Mouse (Mus musculus): ENCODE data around the gene Rhag. TPM values are rescaled to one million over a fixed set of nuclear protein-coding genes. Genes with fewer than 3 reads are reported as not detected.

The Rhag gene
- total and polyA plus RNA-seq, 3 experiments: 17.8 to 91.3 TPM; not detected in 1

GRCm38 (mm10) chr17:40877741-40878140 lies 66.8 kb downstream of the Rhag start:
- Histone ChIP-seq H3K36me3 (ENCODE audit: control insufficient read depth in 1 of 2, insufficient read depth in 2 of 2, low read length in 2 of 2) (peaks cover 0 to 43% of the 10 kb centered on the region in 2 experiments; a peak in 2 of 4 replicates), H3K79me2 (ENCODE audit: control insufficient read depth, insufficient read depth, low read length, poor library complexity) (peaks cover 5% of the 10 kb centered on the region; the same call in 1 of the 2 replicates), H3K27me3 (ENCODE audit: control insufficient read depth in 1 of 2, insufficient read depth in 2 of 2, low read length in 2 of 2) (no peaks in the 10 kb centered on the region), H3K9ac (ENCODE audit: control insufficient read depth, low read depth, low read length, poor library complexity, severe bottlenecking) (no peak overlapping the region), H3K27ac (ENCODE audit: control insufficient read depth, low read depth, low read length) (no peak overlapping the region), H3K4me3 (ENCODE audit: control insufficient read depth in 1 of 2, insufficient read depth in 1 of 2, low read depth in 2 of 2, low read length in 2 of 2) (no peak overlapping the region), H3K9me3 (replicated peaks; ENCODE audit: insufficient read depth, low read length) (no peaks in the 10 kb centered on the region), H3K4me1 (ENCODE audit: control insufficient read depth in 1 of 2, insufficient read depth in 2 of 2, low read length in 2 of 2) (peaks cover 22 to 25% of the 10 kb centered on the region in 2 experiments)
- no peak for DNase-seq (ENCODE audit: low read depth, low spot score)
- TF ChIP-seq ZNF384 (IDR thresholded peaks at IDR 0.05; ENCODE audit: low read depth, low read length) (no peak), SIN3A (IDR thresholded peaks at IDR 0.05; ENCODE audit: low read length) (no peak), RAD21 (IDR thresholded peaks at IDR 0.05; ENCODE audit: low read depth, low read length) (no peak), ZMIZ1 (IDR thresholded peaks at IDR 0.05; ENCODE audit: low read depth, low read length) (no peak), GATA1 (IDR thresholded peaks at IDR 0.05; ENCODE audit: low read depth, low read length) (no peak), ELF1 (IDR thresholded peaks at IDR 0.05; ENCODE audit: low read depth, low read length) (no peak), JUND (IDR thresholded peaks at IDR 0.05; ENCODE audit: low read depth, low read length) (no peak)

- H3K4me1 ChIP-seq (ENCODE audit: control insufficient read depth in 1 of 2, insufficient read depth in 2 of 2, low read length in 2 of 2): peaks cover 13 to 14% of the 10 kb centered on the region in 2 experiments
- H3K27ac ChIP-seq (ENCODE audit: control insufficient read depth, low read depth, low read length): peak overlapping the region; percentile 41; the same call in 1 of the 2 replicates
- peak overlapping the region; percentile 59 for H3K9ac ChIP-seq (ENCODE audit: control insufficient read depth, low read depth, low read length, poor library complexity, severe bottlenecking)
- H3K27me3 ChIP-seq (ENCODE audit: control insufficient read depth in 1 of 2, insufficient read depth in 2 of 2, low read length in 2 of 2): no peaks in the 10 kb centered on the region
- H3K4me3 ChIP-seq (ENCODE audit: control insufficient read depth in 1 of 2, insufficient read depth in 1 of 2, low read depth in 2 of 2, low read length in 2 of 2): peak overlapping the region; percentile 72 to 94
- peak; percentile 81 for TF ChIP-seq ZNF384 (IDR thresholded peaks at IDR 0.05; ENCODE audit: low read depth, low read length)
- TF ChIP-seq MAX (IDR thresholded peaks at IDR 0.05; ENCODE audit: low read length): no peak
- no peak for TF ChIP-seq UBTF (IDR thresholded peaks at IDR 0.05; ENCODE audit: borderline replicate concordance, insufficient read depth, low read depth, low read length)
- TF ChIP-seq GABPA (IDR thresholded peaks at IDR 0.05; ENCODE audit: low read depth, low read length): no peak
- peaks cover 0 to 31% of the 10 kb centered on the region in 2 experiments; a peak in 2 of 4 replicates for H3K36me3 ChIP-seq (ENCODE audit: control insufficient read depth in 1 of 2, insufficient read depth in 2 of 2, low read length in 2 of 2)
- peaks cover 5% of the 10 kb centered on the region; the same call in 1 of the 2 replicates for H3K79me2 ChIP-seq (ENCODE audit: control insufficient read depth, insufficient read depth, low read length, poor library complexity)
- no peaks in the 10 kb centered on the region for H3K9me3 ChIP-seq (replicated peaks; ENCODE audit: insufficient read depth, low read length)
- DNase-seq (ENCODE audit: low read depth, low spot score): peak; percentile 64
Observed at GRCm38 (mm10) chr17:40879528-40879923, 68.6 kb downstream of the Rhag start.

GRCm38 (mm10) chr17:40879924-40880691 lies 69.2 kb downstream of the Rhag start, which contains the start of gene 9130008F23Rik:
9130008F23Rik (minus strand) TSS chr17:40880559.
- Histone ChIP-seq H3K79me2 (ENCODE audit: control insufficient read depth, insufficient read depth, low read length, poor library complexity) (peaks cover 5% of the 10 kb centered on the region; the same call in 1 of the 2 replicates), H3K4me3 (ENCODE audit: control insufficient read depth in 1 of 2, insufficient read depth in 1 of 2, low read depth in 2 of 2, low read length in 2 of 2) (peak within 1 kb of the TSS; percentile 72 to 94), H3K4me1 (ENCODE audit: control insufficient read depth in 1 of 2, insufficient read depth in 2 of 2, low read length in 2 of 2) (peaks cover 10 to 13% of the 10 kb centered on the region in 2 experiments), H3K27ac (ENCODE audit: control insufficient read depth, low read depth, low read length) (peak within 1 kb of the TSS; percentile 41), H3K9me3 (replicated peaks; ENCODE audit: insufficient read depth, low read length) (no peaks in the 10 kb centered on the region), H3K27me3 (ENCODE audit: control insufficient read depth in 1 of 2, insufficient read depth in 2 of 2, low read length in 2 of 2) (no peaks in the 10 kb centered on the region), H3K9ac (ENCODE audit: control insufficient read depth, low read depth, low read length, poor library complexity, severe bottlenecking) (peak within 1 kb of the TSS; percentile 59), H3K36me3 (ENCODE audit: control insufficient read depth in 1 of 2, insufficient read depth in 2 of 2, low read length in 2 of 2) (peaks cover 0 to 27% of the 10 kb centered on the region in 2 experiments; a peak in 2 of 4 replicates)
- peak; percentile 76 for DNase-seq (ENCODE audit: low read depth, low spot score)
- TF ChIP-seq USF2 (IDR thresholded peaks at IDR 0.05; ENCODE audit: borderline replicate concordance in 1 of 2, insufficient read depth in 1 of 2, low read depth in 1 of 2, low read length in 2 of 2) (no peak), MAZ (IDR thresholded peaks at IDR 0.05; ENCODE audit: low read depth, low read length) (no peak), POLR2AphosphoS5 (IDR thresholded peaks at IDR 0.05; ENCODE audit: borderline replicate concordance, low read depth, low read length) (no peak), MXI1 (IDR thresholded peaks at IDR 0.05; ENCODE audit: low read depth, low read length) (no peak), UBTF (IDR thresholded peaks at IDR 0.05; ENCODE audit: borderline replicate concordance, insufficient read depth, low read depth, low read length) (no peak), MAX (IDR thresholded peaks at IDR 0.05; ENCODE audit: low read length) (no peak), RCOR1 (IDR thresholded peaks at IDR 0.05; ENCODE audit: low read depth, low read length) (no peak), GATA1 (IDR thresholded peaks at IDR 0.05; ENCODE audit: low read depth, low read length) (no peak), CHD1 (IDR thresholded peaks at IDR 0.05; ENCODE audit: low read depth, low read length) (no peak), POLR2A (IDR thresholded peaks at IDR 0.05; ENCODE audit: control insufficient read depth in 1 of 2, insufficient read depth in 1 of 2, low read depth in 1 of 2, low read length in 2 of 2, poor library complexity in 1 of 2) (peak in 1 of 2 experiments; percentile 54; a peak in 1 of 4 replicates), SIN3A (IDR thresholded peaks at IDR 0.05; ENCODE audit: low read length) (peak; percentile 34), HCFC1 (IDR thresholded peaks at IDR 0.05; ENCODE audit: low read depth, low read length) (no peak), ZKSCAN1 (IDR thresholded peaks at IDR 0.05; ENCODE audit: low read depth, low read length) (no peak), TAL1 (IDR thresholded peaks at IDR 0.05; ENCODE audit: low read length) (no peak), CTCF (IDR thresholded peaks at IDR 0.05 in 2 of 3, conservative IDR thresholded peaks at IDR 0.05 in 1 of 3; ENCODE audit: control insufficient read depth in 1 of 3, insufficient read depth in 1 of 3, low read depth in 2 of 3, low read length in 3 of 3, poor library complexity in 1 of 3, severe bottlenecking in 1 of 3) (no peak), USF1 (IDR thresholded peaks at IDR 0.05; ENCODE audit: low read depth, low read length) (no peak), ELF1 (IDR thresholded peaks at IDR 0.05; ENCODE audit: low read depth, low read length) (no peak), ZNF384 (IDR thresholded peaks at IDR 0.05; ENCODE audit: low read depth, low read length) (no peak)

Measured in MEL (cell line).